In genomic region chr11:114168231-114168661, GRCm38 (mm10) we compare ENCODE assay signal across 21 mouse cellular contexts.
DNase-seq lines count a peak whose midpoint lies in the region; ATAC-seq and TF ChIP-seq lines count a peak whose summit lies in the region.
"Had no signal": no experiment of that assay in that cellular context is flagged by ENCODE, and none has a peak within 500 bp of the region (broad histone marks: within the 10 kb centered on the region; RNA-seq: fewer than 3 reads in every experiment).

No protein-coding gene starts in this region.

- no peak overlapping the region for H3K4me3 ChIP-seq in intestine, postnatal 0 days (ENCODE audit: low read depth, low read length)
- no peak overlapping the region for H3K4me3 ChIP-seq in intestine, embryonic 15.5 days (replicated peaks)
- no peak overlapping the region for H3K4me3 ChIP-seq in liver, postnatal 0 days (ENCODE audit: low read depth, low read length)
- no peak overlapping the region for H3K4me3 ChIP-seq in liver, embryonic 12.5 days
- no peak overlapping the region for H3K4me3 ChIP-seq in lung, postnatal 0 days (ENCODE audit: low read depth, low read length)
- H3K4me3 ChIP-seq: embryonic facial prominence, embryonic 15.5 days; forebrain, embryonic 10.5 days; hindbrain, embryonic 12.5 days; midbrain, embryonic 10.5 days; neural tube, embryonic 13.5 days had no signal

- no peaks in the 10 kb centered on the region for H3K4me1 ChIP-seq in intestine, postnatal 0 days (replicated peaks; ENCODE audit: control insufficient read depth, insufficient read depth, low read length)
- H3K4me1 ChIP-seq in intestine, embryonic 15.5 days (replicated peaks): no peaks in the 10 kb centered on the region
- no peaks in the 10 kb centered on the region for H3K4me1 ChIP-seq in liver, postnatal 0 days (ENCODE audit: insufficient read depth)
- H3K4me1 ChIP-seq in liver, embryonic 12.5 days: no peaks in the 10 kb centered on the region
- H3K4me1 ChIP-seq in lung, postnatal 0 days (ENCODE audit: insufficient read depth, low read depth, low read length): no peaks in the 10 kb centered on the region

- H3K27me3 ChIP-seq in intestine, postnatal 0 days (replicated peaks; ENCODE audit: control insufficient read depth, insufficient read depth, low read length): no peaks in the 10 kb centered on the region
- no peaks in the 10 kb centered on the region for H3K27me3 ChIP-seq in intestine, embryonic 15.5 days (replicated peaks)
- H3K27me3 ChIP-seq in liver, postnatal 0 days (ENCODE audit: insufficient read depth, low read length): 0 out of 2 replicates have a peak, but pooled peaks cover 2% of the 10 kb centered on the region
- H3K27me3 ChIP-seq in liver, embryonic 12.5 days (replicated peaks): peaks cover 13% of the 10 kb centered on the region
- H3K27me3 ChIP-seq in lung, postnatal 0 days (replicated peaks; ENCODE audit: insufficient read depth, low read length): no peaks in the 10 kb centered on the region; the same call in 1 of the 2 replicates
- H3K27me3 ChIP-seq: embryonic facial prominence, embryonic 15.5 days; hindbrain, embryonic 12.5 days had no signal

- no peak for DNase-seq in liver, postnatal 0 days
- DNase-seq in Muller cell, postnatal 12 days (ENCODE audit: inconsistent ontology term): peak; percentile 4
- DNase-seq in lung, postnatal 0 days (ENCODE audit: low spot score): peak; percentile 42
- DNase-seq in cerebellum, postnatal 25 days: no peak
- DNase-seq in cerebellum, adult 9-10 months: no peak
- DNase-seq: cerebellum, postnatal 10 days; embryo, embryonic 11 days; gastrocnemius, postnatal 36 days; right cerebral cortex, postnatal 4 days; thymus, adult 2 months had no signal

- no peaks in the 10 kb centered on the region for H3K36me3 ChIP-seq in intestine, postnatal 0 days (ENCODE audit: control insufficient read depth, insufficient read depth)
- no peaks in the 10 kb centered on the region for H3K36me3 ChIP-seq in intestine, embryonic 15.5 days
- no peaks in the 10 kb centered on the region for H3K36me3 ChIP-seq in liver, postnatal 0 days (replicated peaks; ENCODE audit: insufficient read depth, low read length)
- no peaks in the 10 kb centered on the region for H3K36me3 ChIP-seq in liver, embryonic 12.5 days
- no peaks in the 10 kb centered on the region for H3K36me3 ChIP-seq in lung, postnatal 0 days (ENCODE audit: insufficient read depth, low read length)
- H3K36me3 ChIP-seq: embryonic facial prominence, embryonic 15.5 days; forebrain, embryonic 10.5 days; G1E; hindbrain, embryonic 12.5 days; midbrain, embryonic 10.5 days; neural tube, embryonic 13.5 days had no signal

- H3K4me2 ChIP-seq in intestine, postnatal 0 days (replicated peaks; ENCODE audit: low read depth): no peak overlapping the region
- H3K4me2 ChIP-seq in intestine, embryonic 15.5 days (replicated peaks): no peak overlapping the region
- H3K4me2 ChIP-seq in liver, postnatal 0 days (ENCODE audit: low read depth, low read length): no peak overlapping the region
- no peak overlapping the region for H3K4me2 ChIP-seq in liver, embryonic 12.5 days
- no peak overlapping the region for H3K4me2 ChIP-seq in lung, postnatal 0 days (replicated peaks; ENCODE audit: low read depth, low read length)
- H3K4me2 ChIP-seq: embryonic facial prominence, embryonic 15.5 days; hindbrain, embryonic 12.5 days; neural tube, embryonic 13.5 days had no signal

- no peak for TF ChIP-seq EP300 in liver, postnatal 0 days (IDR thresholded peaks at IDR 0.05; ENCODE audit: low read depth)
- no peak for TF ChIP-seq EP300 in lung, postnatal 0 days (IDR thresholded peaks at IDR 0.05)

- peak; percentile 28; the same call in 1 of the 2 replicates for TF ChIP-seq CTCF in intestine, postnatal 0 days (IDR thresholded peaks at IDR 0.05; ENCODE audit: low read depth)
- TF ChIP-seq CTCF in liver, postnatal 0 days (IDR thresholded peaks at IDR 0.05; ENCODE audit: low read depth): 0 out of 2 replicates have a peak, but pooled peaks have one; percentile 8
- TF ChIP-seq CTCF in lung, postnatal 0 days (IDR thresholded peaks at IDR 0.05): peak; percentile 27

- 64% methylated on average over 13 of the region's 13 CpGs for WGBS in intestine, postnatal 0 days
- 69% methylated on average over 13 of the region's 13 CpGs for WGBS in intestine, embryonic 15.5 days
- WGBS in liver, postnatal 0 days (ENCODE audit: insufficient replicate concordance): 72% methylated on average over 13 of the region's 13 CpGs
- WGBS in liver, embryonic 12.5 days (ENCODE audit: insufficient replicate concordance): 66% methylated on average over 13 of the region's 13 CpGs
- WGBS in lung, postnatal 0 days: 44% methylated on average over 13 of the region's 13 CpGs

- H3K9me3 ChIP-seq in intestine, postnatal 0 days (ENCODE audit: control insufficient read depth): no peaks in the 10 kb centered on the region
- H3K9me3 ChIP-seq in intestine, embryonic 15.5 days: no peaks in the 10 kb centered on the region
- H3K9me3 ChIP-seq in liver, postnatal 0 days (ENCODE audit: low read length): no peaks in the 10 kb centered on the region
- H3K9me3 ChIP-seq in liver, embryonic 12.5 days (replicated peaks): no peaks in the 10 kb centered on the region
- H3K9me3 ChIP-seq in lung, postnatal 0 days (ENCODE audit: low read length): no peaks in the 10 kb centered on the region
- H3K9me3 ChIP-seq: embryonic facial prominence, embryonic 15.5 days; hindbrain, embryonic 12.5 days; midbrain, embryonic 10.5 days; neural tube, embryonic 13.5 days had no signal

- H3K27ac ChIP-seq in intestine, postnatal 0 days (ENCODE audit: low read depth, low read length): no peak overlapping the region
- H3K27ac ChIP-seq in intestine, embryonic 15.5 days: no peak overlapping the region
- H3K27ac ChIP-seq in liver, postnatal 0 days (ENCODE audit: low read depth): no peak overlapping the region
- no peak overlapping the region for H3K27ac ChIP-seq in liver, embryonic 12.5 days
- no peak overlapping the region for H3K27ac ChIP-seq in lung, postnatal 0 days (ENCODE audit: low read length)
- H3K27ac ChIP-seq: embryonic facial prominence, embryonic 15.5 days; forebrain, embryonic 10.5 days; hindbrain, embryonic 12.5 days; midbrain, embryonic 10.5 days; neural tube, embryonic 13.5 days had no signal

- H3K9ac ChIP-seq in intestine, postnatal 0 days (ENCODE audit: low read depth, low read length): no peak overlapping the region
- no peak overlapping the region for H3K9ac ChIP-seq in intestine, embryonic 15.5 days
- no peak overlapping the region for H3K9ac ChIP-seq in liver, postnatal 0 days (replicated peaks)
- no peak overlapping the region for H3K9ac ChIP-seq in liver, embryonic 12.5 days
- H3K9ac ChIP-seq in lung, postnatal 0 days (replicated peaks; ENCODE audit: low read depth): no peak overlapping the region
- H3K9ac ChIP-seq: embryonic facial prominence, embryonic 15.5 days; hindbrain, embryonic 12.5 days; neural tube, embryonic 13.5 days had no signal

- no peak for ATAC-seq in intestine, postnatal 0 days
- ATAC-seq in intestine, embryonic 15.5 days: no peak
- ATAC-seq in liver, postnatal 0 days: no peak
- ATAC-seq in liver, embryonic 12.5 days: no peak
- ATAC-seq in lung, postnatal 0 days: peak; percentile 56
- ATAC-seq: CD4-positive, CD25-positive, alpha-beta regulatory T cell, adult 4 months; intestine, embryonic 16.5 days had no signal

Comparison
In these comparisons a context has a peak if more than half of its experiments do, and no peak if none do; other contexts are left out.
1. DNase-seq: peak in Muller cell, postnatal 12 days (single experiment) and lung, postnatal 0 days (single experiment); none in liver, postnatal 0 days (single experiment), cerebellum, postnatal 25 days (0 of 2) and cerebellum, adult 9-10 months (single experiment).
2. Peak in every context shown above with its lines, with median percentiles within 50 percentile points of each other: CTCF ChIP-seq.